Mouse (Mus musculus): ENCODE data around the gene Zan.

GRCm38 (mm10) chr5:137354091-137354490 lies 122.8 kb downstream of the Zan start:
- TF ChIP-seq CTCF (IDR thresholded peaks at IDR 0.05; ENCODE audit: extremely low read depth, insufficient read depth, low read length) (no peak), POLR2A (IDR thresholded peaks at IDR 0.05; ENCODE audit: extremely low read depth, insufficient read depth, low read length) (no peak)

Measured in cortical plate, adult 2 months (tissue).